Mouse (Mus musculus): ENCODE results near the gene Dbil5. TPM values are rescaled to one million over a fixed set of nuclear protein-coding genes. Genes with fewer than 3 reads are reported as not detected.
"Not testable (repeated sequence)": the region's sequence is repeated elsewhere in the genome, so short reads cannot be mapped to it uniquely, and the experiment has no call there.

Dbil5 gene
- polyA plus RNA-seq, 1 experiment from 2014 or later = 1.0 TPM

DNA sequence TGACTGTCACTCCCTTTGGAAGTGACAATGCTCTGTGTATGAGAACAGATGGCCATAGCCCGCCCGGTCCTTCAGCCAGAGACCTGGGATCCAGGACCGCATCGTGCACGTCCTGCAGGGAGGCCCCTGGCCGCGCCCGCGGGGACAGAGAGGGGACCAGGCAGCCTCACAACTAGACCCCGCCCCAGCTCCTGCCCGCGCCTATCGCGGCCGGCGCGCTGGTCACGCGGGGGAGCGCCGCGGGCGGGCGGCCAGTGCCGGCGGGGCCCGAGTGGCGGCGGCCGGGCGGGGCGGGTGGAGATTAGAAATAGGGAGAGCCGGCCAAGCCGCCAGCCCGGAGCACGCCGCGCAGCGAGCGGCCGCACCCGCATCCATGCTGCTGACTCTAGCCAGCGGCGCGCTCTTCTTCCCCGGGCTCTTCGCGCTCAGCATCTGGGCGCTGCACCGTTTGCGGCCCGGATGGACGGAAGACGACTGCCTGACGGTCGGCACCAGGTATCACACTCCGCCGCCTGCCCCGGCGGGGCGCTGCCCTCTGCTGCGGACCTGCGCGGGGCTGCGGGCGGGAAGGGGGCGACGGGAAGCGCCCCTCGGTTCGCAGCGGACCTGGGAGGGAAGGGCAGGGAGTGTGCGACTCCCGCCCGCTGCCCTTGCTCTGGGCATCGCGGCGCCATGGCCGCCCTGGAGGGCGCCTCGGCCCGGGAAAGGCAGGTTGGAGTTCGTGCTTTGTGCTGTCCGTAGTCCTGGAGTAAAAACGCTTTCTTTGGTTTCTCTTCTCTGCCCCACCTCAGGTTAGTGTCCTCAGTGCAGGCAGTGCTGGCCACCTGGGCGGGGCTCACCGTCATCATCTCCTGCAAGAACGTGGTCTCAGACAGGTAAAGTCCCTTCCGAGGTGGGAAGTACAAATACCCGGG, 15.4 kb upstream of the Dbil5 start:
- Histone ChIP-seq H3K4me2 (peak overlapping the region; percentile 86), H3K9me3 (no peaks in the 10 kb centered on the region), H3K27ac (peak overlapping the region; percentile 86), H3K9ac (replicated peaks) (peak overlapping the region; percentile 85), H3K4me1 (replicated peaks) (peaks cover 14% of the 10 kb centered on the region), H3K27me3 (0 out of 2 replicates have a peak, but pooled peaks cover 3% of the 10 kb centered on the region), H3K36me3 (peaks cover 27% of the 10 kb centered on the region), H3K4me3 (replicated peaks) (peak overlapping the region; percentile 79)
- ATAC-seq (ENCODE audit: insufficient number of reproducible peaks, insufficient read depth, low FRiP score, low TSS enrichment, low read depth) = peak; percentile 98
- whole genome bisulfite sequencing = under 1% methylated on average over 89 of the region's 90 CpGs

DNA sequence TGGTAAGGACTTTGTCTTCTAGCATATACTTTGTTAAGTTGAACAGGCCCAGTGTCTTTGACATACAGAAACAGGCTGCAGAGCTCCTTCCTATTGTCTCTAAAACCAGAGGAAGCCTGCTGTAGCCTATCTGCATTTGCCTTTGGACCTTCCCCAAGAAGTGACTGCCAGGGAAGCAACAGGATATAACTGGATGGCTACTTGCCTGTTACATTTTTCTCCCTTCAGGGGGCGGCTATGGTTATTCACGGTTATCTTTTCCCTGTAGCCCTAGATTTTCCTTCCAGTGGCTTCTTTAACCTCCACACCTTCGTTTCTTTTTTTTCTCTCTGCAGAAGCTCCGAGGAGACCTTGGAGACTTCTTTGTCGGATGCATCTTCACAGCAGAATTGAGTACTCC, 10.6 kb upstream of the Dbil5 start:
- Histone ChIP-seq H3K4me3 (replicated peaks) (no peak overlapping the region), H3K9ac (replicated peaks) (no peak overlapping the region), H3K27me3 (no peaks in the 10 kb centered on the region), H3K27ac (no peak overlapping the region), H3K4me1 (replicated peaks) (peaks cover 9% of the 10 kb centered on the region), H3K4me2 (no peak overlapping the region), H3K36me3 (peaks cover 75% of the 10 kb centered on the region), H3K9me3 (no peaks in the 10 kb centered on the region)
- 87% methylated on average over 5 of the region's 5 CpGs for WGBS
- ATAC-seq (ENCODE audit: insufficient number of reproducible peaks, insufficient read depth, low FRiP score, low TSS enrichment, low read depth) = no peak

DNA sequence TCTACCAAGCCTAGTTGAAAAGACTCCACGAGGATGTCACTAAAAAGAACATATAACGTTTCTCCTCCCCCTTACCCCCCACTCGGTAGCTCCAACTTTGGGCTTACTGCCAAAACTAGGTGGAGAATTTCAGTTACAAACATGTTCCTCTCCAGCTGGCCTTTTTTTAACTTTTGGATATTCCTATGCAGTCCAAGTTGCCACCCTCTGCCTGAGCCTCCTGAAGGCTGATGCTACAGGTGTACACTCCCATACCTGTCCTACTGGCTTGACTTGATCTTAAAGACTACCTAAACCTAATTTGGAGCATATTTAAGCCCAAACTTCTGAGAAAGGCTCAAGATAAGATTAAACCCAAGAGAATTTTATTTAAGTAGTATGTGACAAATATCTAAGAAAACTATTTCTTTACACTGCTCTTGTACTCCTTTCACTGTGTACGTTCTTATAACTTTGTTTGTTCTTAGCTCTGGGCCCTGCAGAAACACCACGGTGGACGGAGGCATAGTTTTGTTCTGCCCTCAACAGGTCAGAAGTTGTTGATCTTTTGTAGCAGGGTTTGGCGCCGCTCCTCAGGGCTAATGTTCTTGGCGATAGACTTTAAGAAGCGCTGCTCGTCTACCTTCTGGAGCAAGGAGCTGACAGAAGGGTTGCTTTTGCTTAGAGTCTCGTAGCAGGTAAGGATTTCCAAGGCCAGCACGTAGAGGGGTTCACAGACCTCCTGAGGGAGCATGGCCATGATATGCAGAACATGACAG, 7.0 kb upstream of the Dbil5 start:
- H3K9me3 ChIP-seq = no peaks in the 10 kb centered on the region
- no peaks in the 10 kb centered on the region for H3K27me3 ChIP-seq
- H3K27ac ChIP-seq = no peak overlapping the region
- no peaks in the 10 kb centered on the region for H3K4me1 ChIP-seq (replicated peaks)
- H3K4me3 ChIP-seq (replicated peaks) = no peak overlapping the region
- ATAC-seq (ENCODE audit: insufficient number of reproducible peaks, insufficient read depth, low FRiP score, low TSS enrichment, low read depth) = no peak
- H3K36me3 ChIP-seq = peaks cover 92% of the 10 kb centered on the region
- H3K4me2 ChIP-seq = no peak overlapping the region
- no peak overlapping the region for H3K9ac ChIP-seq (replicated peaks)
- WGBS = 90% methylated on average over 13 of the region's 13 CpGs

DNA sequence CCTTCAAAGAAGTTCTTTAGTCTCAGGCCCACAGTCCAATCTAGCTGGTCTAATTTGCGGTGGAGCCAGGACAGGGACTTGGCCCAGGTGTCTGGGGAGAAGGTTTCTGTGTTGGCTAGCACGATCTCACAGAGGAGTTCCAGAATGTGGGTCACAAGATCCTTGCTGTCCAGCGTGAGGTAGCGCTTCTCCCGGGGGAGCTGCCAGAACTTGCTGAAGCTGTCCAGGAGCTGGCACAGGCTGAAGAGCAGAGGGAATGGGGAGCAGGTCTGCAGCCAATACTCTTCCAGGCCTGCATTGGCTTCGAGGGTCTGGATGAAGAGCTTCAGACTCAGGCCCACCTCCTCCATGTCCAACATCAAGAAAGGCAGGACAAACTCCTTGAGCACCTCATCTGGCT, 5.8 kb upstream of the Dbil5 start:
- not testable (repeated sequence) for H3K9me3 ChIP-seq; H3K4me1 ChIP-seq (replicated peaks); ATAC-seq (ENCODE audit: insufficient number of reproducible peaks, insufficient read depth, low FRiP score, low TSS enrichment, low read depth); H3K27ac ChIP-seq; H3K4me3 ChIP-seq (replicated peaks); H3K9ac ChIP-seq (replicated peaks); H3K27me3 ChIP-seq; H3K4me2 ChIP-seq
- 98% methylated on average over 6 of the region's 6 CpGs for WGBS
- peaks cover 80% of the 10 kb centered on the region for H3K36me3 ChIP-seq

DNA sequence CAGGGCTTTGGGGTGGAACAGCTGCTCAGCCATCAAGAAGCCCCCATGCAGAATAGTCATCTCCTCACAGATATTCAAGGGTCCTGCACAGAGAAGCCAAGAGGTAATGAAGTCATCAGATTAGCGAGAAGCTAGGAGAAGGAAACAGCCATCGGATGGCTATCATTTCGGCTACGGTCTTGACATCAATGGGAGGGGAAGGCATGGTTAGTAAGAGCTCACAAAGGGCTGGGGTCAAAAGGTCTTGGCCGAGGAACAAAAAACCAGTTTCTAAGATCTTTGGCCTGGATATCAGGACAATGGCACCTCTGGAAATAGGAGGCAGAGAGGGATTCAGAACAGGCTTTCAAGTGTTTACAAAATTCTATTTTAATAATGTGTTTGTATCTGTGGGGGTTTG, 3.6 kb upstream of the Dbil5 start:
- no peak overlapping the region for H3K4me3 ChIP-seq (replicated peaks)
- H3K27me3 ChIP-seq = no peaks in the 10 kb centered on the region
- ATAC-seq (ENCODE audit: insufficient number of reproducible peaks, insufficient read depth, low FRiP score, low TSS enrichment, low read depth) = no peak
- WGBS = 94% methylated on average over 5 of the region's 5 CpGs
- H3K36me3 ChIP-seq = peaks cover 58% of the 10 kb centered on the region
- no peak overlapping the region for H3K4me2 ChIP-seq
- H3K4me1 ChIP-seq (replicated peaks) = peaks cover 5% of the 10 kb centered on the region
- H3K9ac ChIP-seq (replicated peaks) = no peak overlapping the region
- H3K9me3 ChIP-seq = no peaks in the 10 kb centered on the region
- no peak overlapping the region for H3K27ac ChIP-seq

DNA sequence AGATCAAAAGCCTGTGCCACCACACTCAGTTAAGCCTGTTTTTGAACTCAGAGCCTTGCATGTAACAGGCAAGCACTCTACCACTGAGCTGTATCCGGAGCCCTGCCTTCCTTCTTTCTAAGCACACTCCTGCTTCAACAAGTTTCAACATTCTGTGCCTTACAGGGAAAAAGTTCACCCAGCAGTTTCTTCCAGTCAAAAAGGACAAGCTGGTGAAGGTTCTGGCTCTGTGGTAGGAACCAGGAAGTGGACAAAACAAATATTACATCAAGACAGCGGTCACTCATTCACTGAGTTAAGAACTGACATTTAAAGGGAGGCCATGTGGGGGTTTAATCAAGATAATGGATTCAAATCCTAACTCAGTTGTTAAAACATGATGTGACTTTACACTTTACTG, 2.4 kb upstream of the Dbil5 start:
- no peak for ATAC-seq (ENCODE audit: insufficient number of reproducible peaks, insufficient read depth, low FRiP score, low TSS enrichment, low read depth)
- Histone ChIP-seq H3K36me3 (peaks cover 55% of the 10 kb centered on the region), H3K27ac (no peak overlapping the region), H3K4me2 (no peak overlapping the region), H3K4me1 (replicated peaks) (peaks cover 5% of the 10 kb centered on the region), H3K9ac (replicated peaks) (no peak overlapping the region), H3K27me3 (no peaks in the 10 kb centered on the region), H3K9me3 (no peaks in the 10 kb centered on the region), H3K4me3 (replicated peaks) (no peak overlapping the region)
- 99% methylated on average over 2 of the region's 2 CpGs for WGBS

DNA sequence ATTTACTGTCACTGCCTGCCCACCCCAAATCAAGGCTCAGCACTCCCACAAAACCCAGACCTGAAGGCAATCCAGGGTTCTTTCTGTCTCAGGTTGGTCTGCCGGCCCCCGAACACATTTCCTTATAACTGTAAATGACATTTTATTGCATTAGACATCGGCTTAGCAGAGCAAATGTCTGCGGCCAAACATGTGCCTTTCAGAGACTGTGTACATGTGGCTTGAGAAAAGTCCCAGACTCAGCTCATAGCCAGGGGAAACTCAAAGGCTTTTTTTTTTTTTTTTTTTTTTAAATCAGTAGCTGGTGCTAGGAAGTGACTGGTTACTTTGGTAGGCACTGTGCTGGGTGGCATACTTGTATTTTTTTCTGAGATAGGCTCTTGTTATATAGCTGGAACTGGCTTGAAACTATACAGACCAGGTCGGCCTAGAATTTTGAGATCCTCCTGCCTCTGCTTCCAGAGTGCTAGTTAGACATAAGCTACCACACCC, 1.3 kb upstream of the Dbil5 start:
- peak overlapping the region; percentile 95; the same call in 1 of the 2 replicates for H3K27ac ChIP-seq
- H3K9me3 ChIP-seq = no peaks in the 10 kb centered on the region
- no peaks in the 10 kb centered on the region for H3K27me3 ChIP-seq
- peaks cover 5% of the 10 kb centered on the region for H3K4me1 ChIP-seq (replicated peaks)
- H3K36me3 ChIP-seq = peaks cover 53% of the 10 kb centered on the region
- peak overlapping the region; percentile 78 for H3K4me3 ChIP-seq (replicated peaks)
- 84% methylated on average over 5 of the region's 5 CpGs for WGBS
- peak overlapping the region; percentile 71 for H3K4me2 ChIP-seq
- ATAC-seq (ENCODE audit: insufficient number of reproducible peaks, insufficient read depth, low FRiP score, low TSS enrichment, low read depth) = no peak
- H3K9ac ChIP-seq (replicated peaks) = no peak overlapping the region; the same call in 1 of the 2 replicates

DNA sequence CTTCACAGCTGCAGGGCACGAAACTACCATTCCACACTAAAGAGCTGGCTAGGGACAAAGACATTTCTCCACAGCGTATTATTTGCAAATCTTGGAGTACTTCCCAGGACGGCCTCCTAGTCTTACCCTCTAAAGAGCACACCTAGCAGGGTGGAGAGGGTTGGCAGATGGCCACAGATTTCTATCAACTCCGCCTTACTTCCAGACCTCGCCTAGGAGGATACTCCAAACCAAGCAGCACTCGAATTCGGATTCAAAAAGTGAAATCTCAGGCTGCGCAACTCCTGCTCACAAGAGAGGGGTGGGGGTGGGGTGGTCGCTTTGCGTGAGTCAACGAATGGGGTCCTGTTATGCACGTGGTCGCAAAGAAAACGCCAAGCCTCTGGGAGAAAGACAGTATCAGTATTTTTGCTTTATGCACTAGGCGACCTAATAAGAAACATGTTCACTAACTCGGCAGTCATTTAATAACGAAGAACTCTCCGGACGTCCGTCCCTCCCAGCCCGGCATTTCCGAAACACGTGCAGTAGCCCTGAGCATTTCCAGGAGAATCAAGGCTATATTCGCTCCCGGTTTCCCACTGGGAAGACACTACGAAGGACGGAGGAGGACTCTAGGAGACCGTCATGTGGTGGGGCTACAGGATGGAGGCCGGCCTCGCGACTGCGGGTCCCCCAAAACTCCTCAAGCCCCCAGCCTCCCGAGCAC, 573 bp upstream of the Dbil5 start:
- peak overlapping the region; percentile 95 for H3K27ac ChIP-seq
- peaks cover 53% of the 10 kb centered on the region for H3K36me3 ChIP-seq
- peaks cover 5% of the 10 kb centered on the region for H3K4me1 ChIP-seq (replicated peaks)
- peak overlapping the region; percentile 78 for H3K4me3 ChIP-seq (replicated peaks)
- no peaks in the 10 kb centered on the region for H3K9me3 ChIP-seq
- H3K27me3 ChIP-seq = no peaks in the 10 kb centered on the region
- peak overlapping the region; percentile 90 for H3K9ac ChIP-seq (replicated peaks)
- peak; percentile 11; the same call in 1 of the 2 replicates for ATAC-seq (ENCODE audit: insufficient number of reproducible peaks, insufficient read depth, low FRiP score, low TSS enrichment, low read depth)
- 5% methylated on average over 33 of the region's 33 CpGs for WGBS
- peak overlapping the region; percentile 71 for H3K4me2 ChIP-seq

DNA sequence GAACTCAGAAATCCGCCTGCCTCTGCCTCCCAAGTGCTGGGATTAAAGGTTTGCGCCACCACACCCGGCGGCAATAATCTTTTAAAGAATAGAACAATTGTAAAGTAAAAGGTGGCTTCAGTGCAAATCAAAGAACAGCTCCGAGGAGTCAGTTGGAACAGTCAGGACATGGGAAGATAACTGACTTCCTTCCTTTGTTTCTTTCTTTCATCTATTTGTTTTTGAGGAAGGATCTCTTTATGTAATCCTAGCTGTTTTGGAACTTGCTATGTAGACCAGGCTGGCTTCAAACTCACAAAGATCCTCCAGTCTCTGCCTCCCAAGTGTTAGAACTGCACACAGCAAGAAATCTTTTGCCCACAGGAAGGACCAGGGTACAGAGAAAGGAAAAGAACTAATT, 7.2 kb downstream of the Dbil5 start:
- Histone ChIP-seq H3K9me3 (no peaks in the 10 kb centered on the region), H3K36me3 (peaks cover 61% of the 10 kb centered on the region), H3K9ac (replicated peaks) (no peak overlapping the region), H3K4me2 (no peak overlapping the region), H3K4me3 (replicated peaks) (no peak overlapping the region), H3K27me3 (no peaks in the 10 kb centered on the region), H3K27ac (no peak overlapping the region), H3K4me1 (replicated peaks) (no peaks in the 10 kb centered on the region)
- no peak for ATAC-seq (ENCODE audit: insufficient number of reproducible peaks, insufficient read depth, low FRiP score, low TSS enrichment, low read depth)
- 96% methylated on average over 5 of the region's 5 CpGs for WGBS

DNA sequence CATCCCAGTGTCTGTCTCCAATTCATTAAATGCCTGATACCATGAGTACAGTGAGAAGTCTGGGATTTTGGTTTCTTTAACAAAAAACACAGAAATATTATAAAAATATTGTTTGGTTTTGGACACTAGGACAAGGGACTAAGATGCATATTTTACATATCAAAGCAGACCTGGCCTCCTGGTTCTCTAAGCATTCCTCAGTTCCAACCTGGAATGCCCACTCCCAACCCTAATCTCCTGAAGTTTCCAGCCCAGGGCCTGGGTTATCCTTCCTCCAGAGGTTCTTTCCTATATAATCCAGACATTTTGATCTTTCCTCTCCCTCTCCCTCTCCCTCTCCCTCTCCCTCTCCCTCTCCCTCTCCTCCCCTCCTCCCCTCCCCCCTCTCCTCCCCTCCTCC, 7.6 kb downstream of the Dbil5 start:
- Histone ChIP-seq H3K4me1 (replicated peaks) (no peaks in the 10 kb centered on the region), H3K36me3 (peaks cover 57% of the 10 kb centered on the region), H3K9me3 (no peaks in the 10 kb centered on the region), H3K4me3 (replicated peaks) (no peak overlapping the region), H3K4me2 (no peak overlapping the region), H3K9ac (replicated peaks) (no peak overlapping the region), H3K27me3 (no peaks in the 10 kb centered on the region), H3K27ac (no peak overlapping the region)
- ATAC-seq (ENCODE audit: insufficient number of reproducible peaks, insufficient read depth, low FRiP score, low TSS enrichment, low read depth) = no peak

DNA sequence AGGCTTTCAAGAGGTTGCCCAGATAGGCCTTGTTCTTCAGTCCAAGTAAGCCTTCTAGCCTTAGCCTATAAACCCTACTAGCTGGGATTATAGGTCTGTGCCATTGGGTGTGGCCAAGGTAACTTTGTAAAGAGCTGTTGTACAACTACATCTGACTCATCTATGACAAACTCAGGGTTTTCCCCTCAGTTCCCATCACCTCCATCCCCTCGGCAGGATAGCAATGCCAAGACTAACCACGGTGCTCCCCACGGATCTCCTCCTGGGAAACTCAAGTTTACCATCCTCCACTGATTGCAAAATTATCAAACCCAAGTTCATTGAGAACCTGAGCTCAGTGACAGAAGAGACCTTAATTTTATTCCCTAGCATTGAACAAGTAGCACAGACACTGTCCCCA, 18.7 kb downstream of the Dbil5 start:
- Histone ChIP-seq H3K9ac (replicated peaks) (no peak overlapping the region), H3K4me2 (no peak overlapping the region), H3K27me3 (no peaks in the 10 kb centered on the region), H3K4me3 (replicated peaks) (no peak overlapping the region), H3K36me3 (peaks cover 83% of the 10 kb centered on the region), H3K4me1 (replicated peaks) (no peaks in the 10 kb centered on the region), H3K27ac (no peak overlapping the region), H3K9me3 (no peaks in the 10 kb centered on the region)
- 94% methylated on average over 3 of the region's 3 CpGs for WGBS
- no peak for ATAC-seq (ENCODE audit: insufficient number of reproducible peaks, insufficient read depth, low FRiP score, low TSS enrichment, low read depth)
